Mouse (Mus musculus) liver, embryonic 14.5 days (tissue): ENCODE results near the gene Prps1l1. TPM values are rescaled to one million over a fixed set of nuclear protein-coding genes. Genes with fewer than 3 reads are reported as not detected.
A peak's percentile ranks its signal among the peaks of the same experiment; 100 is the strongest.

Source experiments
- ATAC-seq: fragments of 200-750 bp; cut with Nextera tagmentation; 2 replicates; pipeline ENCODE4 v1.8.0; 2017; ENCODE audit warnings: moderate number of reproducible peaks, mild to moderate bottlenecking, moderate library complexity; ENCODE audit not compliant: insufficient read depth
- DNase-seq, 3 experiments: peaks; one replicate each; pipeline ENCODE4 v3.0.0-alpha.2; 2012 to 2013; ENCODE audit warnings: low read depth in 3 of 3, low spot score in 3 of 3
- H3K27ac ChIP-seq: fragments of 300-500 bp; sonication (generic); 2 replicates; pipeline ENCODE4 v1.5.1; 2014; ENCODE audit warnings: moderate library complexity, mild to moderate bottlenecking, control low read depth, inconsistent platforms
- H3K27me3 ChIP-seq: fragments of 300-500 bp; sonication (generic); 2 replicates; pipeline ENCODE4 v1.6.1; 2014; ENCODE audit warnings: mild to moderate bottlenecking, low read length, moderate library complexity; ENCODE audit not compliant: control insufficient read depth, insufficient read depth
- H3K36me3 ChIP-seq: fragments of 300-500 bp; sonication (generic); replicated peaks from 2 replicates; pipeline ENCODE4 v1.6.1; 2014; ENCODE audit warnings: low read depth; ENCODE audit not compliant: control insufficient read depth, insufficient read depth
- H3K4me1 ChIP-seq, 2 experiments: fragments of 200-500 bp in 1 of 2; fragments of 300-500 bp in 1 of 2; sonication (generic) in 1 of 2; replicated peaks; 2 replicates each; pipeline ENCODE4 v1.6.1; 2012 to 2014; ENCODE audit warnings: antibody characterized with exemption in 1 of 2, inconsistent platforms in 1 of 2, low read length in 1 of 2; ENCODE audit not compliant: control insufficient read depth in 2 of 2, insufficient read depth in 2 of 2
- H3K4me2 ChIP-seq: fragments of 300-500 bp; sonication (generic); 2 replicates; pipeline ENCODE4 v1.6.1; 2014; ENCODE audit warnings: low read depth, mild to moderate bottlenecking, control low read depth, moderate library complexity
- H3K4me3 ChIP-seq, 2 experiments: fragments of 200-500 bp in 1 of 2; fragments of 300-500 bp in 1 of 2; sonication (generic) in 1 of 2; 2 replicates each; pipeline ENCODE4 v1.5.1; 2012 to 2014; ENCODE audit warnings: low read depth in 2 of 2, low read length in 2 of 2, mild to moderate bottlenecking in 2 of 2, control low read depth in 1 of 2, inconsistent platforms in 1 of 2, moderate library complexity in 1 of 2; ENCODE audit not compliant: insufficient read depth in 1 of 2
- H3K9ac ChIP-seq: fragments of 300-500 bp; sonication (generic); replicated peaks from 2 replicates; pipeline ENCODE4 v1.6.1; 2014; ENCODE audit warnings: mild to moderate bottlenecking, control low read depth, moderate library complexity
- H3K9me3 ChIP-seq: fragments of 300-500 bp; sonication (generic); 2 replicates; pipeline ENCODE4 v1.6.1; 2016; ENCODE audit warnings: low read length, mixed read lengths; ENCODE audit not compliant: control insufficient read depth
- CTCF ChIP-seq: IDR thresholded peaks from 2 replicates; pipeline ENCODE4 v1.5.1; 2016; ENCODE audit warnings: antibody characterized with exemption, low read depth, control low read depth
- EP300 ChIP-seq: IDR thresholded peaks from 2 replicates; pipeline ENCODE4 v1.6.1; 2016; ENCODE audit warnings: antibody characterized with exemption, low read depth
- WGBS: fragments of 180-500 bp; shearing (Covaris S2); extraction: QIAGEN DNeasy Blood & Tissue Kit; methylation state at CpG from one replicate; pipeline ENCODE4 v1.1.7; 2014; ENCODE audit not compliant: insufficient replicate concordance; 5-methylcytosine and 5-hydroxymethylcytosine counted together
- polyA plus RNA-seq, 2 experiments: library from polyadenylated mRNA; depleted of rRNA in 1 of 2; stranded (reverse) in 1 of 2; unstranded in 1 of 2; fragments of >200 nt; fragmentation: Nextera tagmentation in 1 of 2; extraction: Ambion mirVana in 1 of 2; gene quantifications; 2 replicates each; pipeline versions ENCODE4 v1.2.1 to v1.2.3; 2012 to 2014

The Prps1l1 gene
- not detected in 2 replicates for polyA plus RNA-seq (2012; rRNA removed)
- polyA plus RNA-seq (2014; fragmentation: Nextera tagmentation; extraction: Ambion mirVana): not detected in 2 replicates

DNA sequence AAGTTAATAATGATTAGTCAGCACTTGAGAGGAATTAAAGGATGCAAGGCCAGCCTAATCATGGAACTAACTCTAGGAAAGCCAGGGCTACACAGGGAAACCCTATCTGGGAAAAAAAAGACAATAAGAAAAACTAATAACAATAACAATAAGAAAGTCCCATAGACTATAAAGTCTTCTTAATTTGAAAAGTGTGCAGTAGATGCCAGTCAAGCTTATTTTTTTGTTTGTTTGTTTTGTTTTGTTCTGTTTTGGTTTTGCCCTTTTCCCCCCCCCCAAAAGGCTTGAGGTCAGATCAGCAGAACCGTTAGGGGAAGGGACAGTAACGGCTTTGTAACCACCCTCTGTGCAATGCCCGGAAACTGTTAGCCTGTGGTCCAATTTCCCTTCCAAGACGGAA, at the start of gene Prps1l1:
Gene Prps1l1 (plus strand): TSS at position 301 of the 400 bp plus-strand sequence.
- Histone ChIP-seq H3K9ac (no peak within 1 kb of the TSS), H3K4me2 (no peak within 1 kb of the TSS), H3K27ac (no peak within 1 kb of the TSS), H3K4me3 (no peak within 1 kb of the TSS), H3K9me3 (no peaks in the 10 kb centered on the region), H3K4me1 (no peaks in the 10 kb centered on the region), H3K36me3 (no peaks in the 10 kb centered on the region), H3K27me3 (no peaks in the 10 kb centered on the region)
- 64% methylated on average over 4 of the region's 4 CpGs for WGBS
- ATAC-seq: no peak
- TF ChIP-seq CTCF: no peak
- no peak for TF ChIP-seq EP300
- DNase-seq: no peak

DNA sequence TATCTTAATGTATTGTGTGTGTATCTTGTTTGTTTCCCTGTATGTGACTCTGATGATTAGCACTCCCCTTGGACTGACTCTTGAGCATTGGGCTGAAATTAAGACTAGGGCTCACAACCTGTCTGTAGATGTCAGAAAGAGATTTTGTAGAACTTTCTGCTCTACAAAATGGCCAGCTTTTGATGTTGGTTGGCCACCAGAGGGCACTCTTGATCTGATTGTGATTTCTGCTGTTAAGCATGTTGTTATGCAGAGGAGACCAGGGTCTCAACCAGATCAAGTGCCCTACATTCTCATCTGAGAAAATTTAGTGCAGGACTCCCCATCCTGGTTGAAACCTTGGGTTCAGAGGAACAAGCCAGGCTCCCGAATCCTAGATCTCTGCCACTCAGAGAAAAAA, 46.6 kb upstream of the Prps1l1 start:
- WGBS: 75% methylated on average over 1 of the region's 1 CpGs
- Histone ChIP-seq H3K4me3 (no peak overlapping the region), H3K9me3 (no peaks in the 10 kb centered on the region), H3K9ac (no peak overlapping the region), H3K4me1 (no peaks in the 10 kb centered on the region), H3K4me2 (no peak overlapping the region), H3K36me3 (no peaks in the 10 kb centered on the region), H3K27me3 (no peaks in the 10 kb centered on the region), H3K27ac (no peak overlapping the region)
- DNase-seq (no peak), ATAC-seq (no peak)
- TF ChIP-seq EP300 (no peak), CTCF (peak; percentile 34; the same call in 1 of the 2 replicates)

DNA sequence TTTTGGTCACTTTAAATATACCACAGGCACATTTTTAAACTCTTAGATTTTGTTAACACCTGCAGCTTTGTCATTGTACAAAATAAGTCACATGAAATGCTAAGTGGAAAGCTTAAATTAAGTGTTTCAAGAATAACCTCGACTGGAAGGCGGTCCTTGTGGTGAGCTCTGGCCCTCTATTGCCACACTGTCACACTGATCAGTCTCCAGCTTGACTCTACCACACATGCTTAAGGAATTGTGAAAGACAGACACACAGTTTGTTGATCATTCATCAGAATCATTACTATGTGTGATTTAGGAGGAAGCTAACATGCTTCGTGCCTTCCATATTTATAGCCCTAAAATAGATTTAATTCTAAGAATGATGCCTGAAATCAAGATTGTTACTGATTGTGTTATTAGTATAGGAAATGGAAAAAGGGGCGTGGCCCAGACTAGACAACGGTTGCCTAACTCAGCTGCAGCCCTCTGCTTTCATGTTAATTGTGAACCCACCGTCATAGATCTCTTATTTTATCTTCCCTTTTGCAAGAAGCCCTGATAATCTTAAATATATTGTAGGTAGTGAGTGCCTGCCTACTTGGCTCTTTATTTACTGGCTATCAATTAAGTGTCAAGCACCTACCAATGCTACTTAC, 35.4 kb upstream of the Prps1l1 start:
- H3K27me3 ChIP-seq: no peaks in the 10 kb centered on the region
- no peaks in the 10 kb centered on the region for H3K4me1 ChIP-seq
- H3K27ac ChIP-seq: no peak overlapping the region
- no peaks in the 10 kb centered on the region for H3K9me3 ChIP-seq
- no peaks in the 10 kb centered on the region for H3K36me3 ChIP-seq
- TF ChIP-seq EP300 (no peak), CTCF (no peak)
- H3K9ac ChIP-seq: no peak overlapping the region
- DNase-seq (no peak), ATAC-seq (no peak)
- no peak overlapping the region for H3K4me3 ChIP-seq
- 54% methylated on average over 6 of the region's 6 CpGs for WGBS
- H3K4me2 ChIP-seq: no peak overlapping the region

DNA sequence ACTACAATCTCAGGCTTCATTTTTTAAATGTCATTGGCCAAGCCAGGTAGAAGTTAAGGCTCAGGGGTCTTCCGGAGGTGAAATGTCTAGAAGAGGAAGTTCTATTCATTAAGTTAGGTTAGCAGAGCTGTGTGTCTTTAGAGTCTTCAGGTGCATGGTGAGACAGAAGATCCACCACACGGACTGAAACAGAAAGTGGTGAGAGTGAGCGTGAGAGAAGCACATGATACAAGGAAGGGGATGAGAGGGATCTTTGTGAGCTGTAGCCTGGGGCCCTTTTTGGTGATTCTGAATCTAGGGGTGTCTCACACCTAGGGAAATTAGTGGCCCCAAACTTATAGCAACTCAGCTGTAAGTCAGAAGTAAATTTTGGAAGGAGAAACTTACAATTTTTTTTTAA, 8.6 kb upstream of the Prps1l1 start:
- ATAC-seq: no peak
- 67% methylated on average over 3 of the region's 3 CpGs for WGBS
- Histone ChIP-seq H3K9me3 (no peaks in the 10 kb centered on the region), H3K27ac (no peak overlapping the region), H3K9ac (no peak overlapping the region), H3K4me2 (no peak overlapping the region), H3K4me3 (no peak overlapping the region), H3K4me1 (no peaks in the 10 kb centered on the region), H3K27me3 (no peaks in the 10 kb centered on the region), H3K36me3 (no peaks in the 10 kb centered on the region)
- TF ChIP-seq CTCF (no peak), EP300 (no peak)
- no peak for DNase-seq

DNA sequence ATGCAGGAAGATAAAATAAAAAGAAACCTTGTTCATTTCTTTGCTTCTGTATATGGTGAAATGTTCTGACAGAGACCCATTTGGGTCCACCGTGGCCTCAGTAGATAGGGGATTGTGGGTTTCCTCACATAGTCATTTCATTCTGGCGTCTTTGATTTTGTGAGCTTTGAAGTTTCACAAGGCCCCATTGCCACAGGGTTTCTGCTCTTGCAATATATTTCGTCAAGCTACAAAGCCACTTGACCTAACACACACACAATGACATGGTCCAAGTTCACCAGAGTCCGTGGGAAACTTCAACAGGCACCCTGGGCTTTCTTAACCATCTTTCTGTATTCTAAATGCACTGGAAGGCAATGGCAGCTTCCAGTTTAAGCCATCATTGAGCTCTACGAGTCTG, 1.3 kb downstream of the Prps1l1 start:
- TF ChIP-seq CTCF: no peak
- TF ChIP-seq EP300: no peak
- Histone ChIP-seq H3K27ac (no peak overlapping the region), H3K4me3 (no peak overlapping the region), H3K9me3 (no peaks in the 10 kb centered on the region), H3K27me3 (no peaks in the 10 kb centered on the region), H3K4me1 (no peaks in the 10 kb centered on the region), H3K36me3 (no peaks in the 10 kb centered on the region), H3K4me2 (no peak overlapping the region), H3K9ac (no peak overlapping the region)
- DNase-seq (no peak), ATAC-seq (no peak)
- WGBS: 64% methylated on average over 5 of the region's 5 CpGs
